Mouse (Mus musculus) bone marrow, adult 2 months (tissue): Measurements from ENCODE around the gene Rfesd.

Experiments
- CTCF ChIP-seq: fragments of 200-500 bp; IDR thresholded peaks from 2 replicates; pipeline ENCODE4 v1.5.1; 2011; ENCODE audit warnings: low read length, control low read depth; ENCODE audit not compliant: control insufficient read depth, insufficient read depth
- POLR2A ChIP-seq: fragments of 200-500 bp; IDR thresholded peaks from 2 replicates; pipeline ENCODE4 v1.6.1; 2011; ENCODE audit warnings: low read depth, mild to moderate bottlenecking, control low read depth, low read length, borderline replicate concordance; ENCODE audit not compliant: control insufficient read depth

GRCm38 (mm10) chr13:76024588-76024987 lies 6.1 kb upstream of the Rfesd start:
- TF ChIP-seq CTCF (no peak), POLR2A (no peak)
